Mouse (Mus musculus) urinary bladder, postnatal 25 days (tissue): ENCODE measurements at regions not wholly inside any gene's neighbourhood (a gene's known extent, or its start where the extent isn't known, plus 50 kb on each side); places are given as distances from the start of the nearest gene placed in this dataset.

Source experiments
- DNase-seq: peaks from one replicate; pipeline ENCODE4 v3.0.0; 2022; ENCODE audit warnings: low spot score

DNA sequence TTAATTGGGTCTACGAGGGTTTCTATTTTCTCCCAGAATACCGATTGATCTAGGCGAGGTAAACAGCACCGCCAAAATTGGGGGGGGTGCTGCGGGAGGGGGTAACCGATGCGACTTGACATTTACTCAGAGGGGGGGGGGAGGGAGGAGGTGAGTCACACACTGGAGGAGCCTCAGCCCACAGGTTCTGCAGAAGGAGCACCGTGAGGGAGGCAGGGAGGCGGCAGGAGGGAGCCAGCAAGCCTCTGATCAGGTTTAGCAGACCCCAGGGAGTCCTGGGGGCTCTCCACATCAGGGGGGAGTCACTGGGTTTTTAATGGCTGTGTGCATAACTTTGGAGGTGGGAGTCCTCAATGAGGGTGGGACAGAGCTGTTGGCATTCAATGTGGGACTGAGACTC, 51.3 kb upstream of the Ier5l start:
- DNase-seq: no peak

DNA sequence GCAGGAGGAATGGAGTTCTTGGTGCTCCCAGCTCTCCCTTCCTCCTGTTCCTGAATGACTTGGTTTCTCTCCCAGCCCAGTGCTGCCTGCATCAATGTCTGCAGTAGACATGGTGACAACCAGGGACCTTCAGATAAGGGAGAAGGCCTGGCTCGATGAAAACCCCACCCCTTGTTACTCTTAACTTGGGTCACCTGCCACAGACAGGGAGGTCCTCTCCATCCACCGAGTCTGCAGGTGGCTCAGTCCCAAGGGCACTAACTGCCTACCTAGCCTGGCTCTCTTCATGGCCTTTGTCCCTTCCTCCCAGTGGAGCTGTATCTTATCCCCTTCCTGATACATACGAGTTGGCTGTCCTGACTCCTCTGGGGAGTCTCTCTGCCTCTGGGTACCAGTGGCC, 51.8 kb upstream of the Ier5l start:
- DNase-seq: no peak

DNA sequence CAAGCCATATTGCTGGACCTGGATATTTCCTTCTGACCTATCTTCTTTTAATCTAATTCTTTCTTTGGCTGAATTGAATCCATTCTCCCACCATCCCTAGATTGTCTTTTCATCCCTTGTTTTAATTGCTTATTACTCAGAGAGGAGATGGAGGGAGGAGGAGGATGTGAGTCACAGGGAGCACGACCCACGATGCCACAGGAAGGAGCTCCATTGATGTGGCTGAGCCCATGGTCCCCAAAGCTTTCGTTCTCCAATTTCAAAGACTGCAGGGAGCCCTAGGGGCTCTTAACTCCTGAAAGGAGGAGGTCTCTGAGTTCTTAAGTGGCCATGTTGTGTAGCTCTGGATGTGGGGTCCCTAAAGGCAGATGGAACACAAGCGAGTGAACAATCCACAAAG, 53.5 kb upstream of the Ier5l start:
- no peak for DNase-seq

DNA sequence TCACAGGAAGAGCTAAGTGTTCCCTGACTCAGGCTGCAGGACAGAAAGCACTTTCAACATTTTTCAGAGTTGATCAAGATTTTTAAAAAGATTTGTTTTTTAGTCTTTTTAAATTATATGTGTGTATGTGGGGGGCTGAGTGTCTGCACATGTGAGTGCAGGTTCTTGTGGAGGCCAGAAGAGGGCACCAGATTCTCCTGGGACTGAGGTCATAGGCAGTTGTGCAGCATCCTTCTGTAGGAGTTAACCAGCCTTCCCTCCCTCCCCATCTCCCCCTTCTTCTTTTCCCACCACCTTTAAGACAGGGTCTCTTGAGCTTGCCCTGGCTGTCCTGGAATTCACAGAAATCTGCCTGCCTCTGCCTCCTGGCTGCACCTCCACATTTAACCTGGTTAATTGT, 58.9 kb upstream of the Ier5l start:
- DNase-seq: no peak

DNA sequence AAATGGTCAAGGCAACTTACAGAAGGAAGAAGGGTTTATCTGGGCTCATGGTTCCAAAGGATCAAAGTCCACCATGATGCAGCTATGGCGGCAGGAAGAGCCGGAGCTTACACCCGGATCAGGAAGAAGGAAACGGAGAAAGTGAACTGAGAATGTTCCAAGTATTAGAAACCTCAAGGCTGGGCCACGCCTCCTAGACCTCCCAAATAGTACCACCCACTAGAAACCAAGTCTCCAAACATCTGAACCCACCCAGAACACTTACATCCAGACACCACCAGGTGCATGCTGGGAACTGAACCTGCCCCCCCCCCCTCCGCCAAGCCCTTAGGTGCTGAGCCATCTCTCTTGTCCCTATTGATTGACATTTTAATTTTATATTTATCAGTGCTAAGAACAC, 59.3 kb upstream of the Ier5l start:
- DNase-seq: no peak

DNA sequence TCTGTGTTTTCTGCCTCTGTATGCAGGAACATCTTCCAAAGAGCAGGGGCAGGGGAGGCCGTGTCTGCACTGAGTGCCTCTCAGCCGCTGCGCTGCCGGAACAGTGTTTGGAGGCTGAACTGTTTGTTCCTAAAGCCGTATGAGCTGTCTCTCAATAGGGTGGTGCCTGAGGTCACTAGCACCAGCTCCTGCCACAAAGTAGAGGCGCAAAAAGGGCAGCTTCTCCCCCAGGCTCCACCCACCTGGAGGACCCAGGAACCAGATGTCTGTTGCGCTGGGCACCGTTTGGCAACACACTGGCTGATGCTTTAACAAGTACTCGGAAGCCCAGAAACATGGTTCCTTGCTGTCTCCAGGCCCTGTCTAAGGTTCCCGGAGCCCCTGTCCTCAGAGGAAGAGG, 60.4 kb upstream of the Cstad start:
- DNase-seq: no peak

DNA sequence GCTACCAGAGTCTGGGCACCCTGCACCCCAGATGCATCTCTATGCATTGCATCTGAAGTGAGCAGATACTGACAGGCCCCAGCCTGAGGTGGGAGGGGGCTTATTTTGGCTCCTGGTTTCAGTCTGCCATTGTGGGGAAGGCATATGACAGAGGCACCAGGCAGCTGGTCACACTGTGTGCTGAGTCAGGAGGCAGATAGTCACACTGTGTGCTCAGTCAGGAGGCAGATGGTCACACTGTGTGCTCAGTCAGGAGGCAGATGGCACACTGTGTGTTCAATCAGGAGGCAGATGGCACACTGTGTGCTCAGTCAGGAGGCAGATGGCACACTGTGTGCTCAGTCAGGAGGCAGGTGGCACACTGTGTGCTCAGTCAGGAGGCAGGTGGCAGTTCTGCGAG, 55.5 kb upstream of the Cstad start:
- DNase-seq: no peak

DNA sequence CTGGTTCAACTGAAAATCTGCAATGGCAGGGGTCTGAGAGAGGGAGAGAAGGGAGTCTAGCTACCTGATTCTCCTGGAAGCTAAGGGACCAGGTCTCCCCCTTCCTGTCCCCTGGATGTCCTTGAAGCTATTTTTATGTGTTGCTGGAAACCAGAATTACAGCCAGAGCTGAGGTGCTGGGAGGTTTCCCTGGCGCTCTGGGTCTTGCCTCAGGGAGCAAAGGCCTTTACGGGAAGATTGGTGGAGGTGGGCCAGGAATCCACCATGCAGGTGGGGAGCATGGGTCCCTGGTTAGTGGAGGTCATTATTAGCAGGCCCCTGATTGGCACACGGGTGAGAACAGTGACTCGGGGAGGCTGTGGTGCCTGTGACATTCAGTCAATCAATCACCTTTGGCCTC, 53.3 kb upstream of the Cstad start:
- no peak for DNase-seq

DNA sequence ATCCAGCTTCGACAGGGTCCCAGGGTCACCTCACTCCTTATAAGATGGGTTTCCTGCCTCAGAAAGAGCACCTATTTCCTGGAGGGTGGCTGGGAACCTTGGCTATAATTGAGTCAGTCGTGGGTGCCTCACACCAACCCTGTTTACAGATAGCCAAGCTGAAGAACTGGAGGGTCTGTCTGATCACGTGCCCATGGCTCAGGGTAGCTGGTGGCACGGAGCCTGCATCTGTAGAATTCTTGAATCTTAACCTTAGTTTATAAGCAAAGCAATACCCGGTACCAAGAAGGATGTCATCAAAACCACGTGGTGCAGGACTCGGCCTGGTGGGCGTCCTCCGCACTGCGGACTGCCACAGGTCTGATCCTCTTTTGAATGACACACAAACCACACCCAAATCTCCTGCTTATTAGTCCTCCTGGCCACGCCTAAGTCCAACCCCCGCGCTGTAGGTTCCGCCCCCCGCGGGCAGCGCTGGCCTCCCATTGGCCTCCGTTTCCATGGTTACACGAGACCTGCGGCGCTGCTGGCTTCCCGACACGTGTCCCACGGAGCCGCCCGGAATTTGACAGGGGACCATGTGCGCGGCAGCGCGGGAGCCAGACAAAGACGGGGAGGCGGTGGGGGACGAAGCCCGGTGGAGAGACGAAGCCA, 49.9 kb upstream of the Cstad start:
- peak; percentile 79 for DNase-seq
